Mouse (Mus musculus) lung, embryonic 14.5 days (tissue): Measurements from ENCODE around the gene Eif4e3. TPM values are rescaled to one million over a fixed set of nuclear protein-coding genes. Genes with fewer than 3 reads are reported as not detected.

Source experiments
- ATAC-seq: fragments of 200-750 bp; cut with Nextera tagmentation; 2 replicates; pipeline ENCODE4 v1.8.0; 2017; ENCODE audit warnings: mild to moderate bottlenecking, moderate TSS enrichment, moderate library complexity; ENCODE audit not compliant: insufficient read depth
- DNase-seq: peaks from one replicate; pipeline ENCODE4 v3.0.0-alpha.2; 2015
- H3K27ac ChIP-seq: fragments of 300-500 bp; sonication (generic); 2 replicates; pipeline ENCODE4 v1.5.1; 2014; ENCODE audit warnings: low read depth, mild to moderate bottlenecking, moderate library complexity
- H3K27me3 ChIP-seq: fragments of 300-500 bp; sonication (generic); 2 replicates; pipeline ENCODE4 v1.6.1; 2014; ENCODE audit warnings: low read length, control low read depth; ENCODE audit not compliant: insufficient read depth
- H3K36me3 ChIP-seq: fragments of 300-500 bp; sonication (generic); 2 replicates; pipeline ENCODE4 v1.6.1; 2014; ENCODE audit warnings: control low read depth; ENCODE audit not compliant: insufficient read depth
- H3K4me1 ChIP-seq: fragments of 300-500 bp; sonication (generic); 2 replicates; pipeline ENCODE4 v1.6.1; 2014; ENCODE audit warnings: antibody characterized with exemption, control low read depth; ENCODE audit not compliant: insufficient read depth
- H3K4me2 ChIP-seq: fragments of 300-500 bp; sonication (generic); 2 replicates; pipeline ENCODE4 v1.6.1; 2014; ENCODE audit warnings: mild to moderate bottlenecking
- H3K4me3 ChIP-seq: fragments of 300-500 bp; sonication (generic); 2 replicates; pipeline ENCODE4 v1.5.1; 2014; ENCODE audit warnings: low read depth, low read length
- H3K9ac ChIP-seq: fragments of 300-500 bp; sonication (generic); 2 replicates; pipeline ENCODE4 v1.6.1; 2014
- H3K9me3 ChIP-seq: fragments of 300-500 bp; sonication (generic); 2 replicates; pipeline ENCODE4 v1.6.1; 2016; ENCODE audit warnings: low read depth, low read length, control low read depth
- CTCF ChIP-seq: IDR thresholded peaks from 2 replicates; pipeline ENCODE4 v1.5.1; 2016; ENCODE audit warnings: antibody characterized with exemption, low read depth
- WGBS: fragments of 180-500 bp; shearing (Covaris S2); extraction: QIAGEN DNeasy Blood & Tissue Kit; methylation state at CpG from one replicate; pipeline ENCODE4 v1.1.7; 2014; 5-methylcytosine and 5-hydroxymethylcytosine counted together
- polyA plus RNA-seq: library from polyadenylated mRNA; unstranded; fragments of >200 nt; fragmentation: Nextera tagmentation; extraction: Ambion mirVana; gene quantifications from 2 replicates; pipeline ENCODE4 v1.2.1, GENCODE M21; 2014

Gene Eif4e3
- polyA plus RNA-seq, 1 experiment from 2014 or later = 27.8 TPM

DNA sequence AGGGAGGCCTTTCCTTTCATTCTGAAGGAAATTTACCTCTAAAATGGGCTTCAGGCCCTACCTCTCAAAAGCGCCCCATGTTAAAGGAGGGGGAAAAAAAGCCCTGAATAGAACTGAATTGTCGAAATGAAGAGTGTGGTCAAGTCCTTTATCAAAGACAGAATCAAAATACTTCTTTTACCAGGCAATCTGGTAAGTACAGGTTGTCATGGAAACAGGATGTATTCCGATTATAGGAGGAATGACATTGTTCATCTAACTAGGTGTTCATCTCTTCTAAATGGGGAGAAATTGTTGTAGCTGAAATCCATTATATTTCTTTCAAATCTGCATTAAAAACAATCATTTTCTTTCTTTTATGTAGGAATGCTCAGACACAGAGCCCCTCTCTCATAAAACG is 7.9 kb upstream of the Eif4e3 start:
- no peaks in the 10 kb centered on the region; the same call in 1 of the 2 replicates for H3K4me1 ChIP-seq
- no peak for TF ChIP-seq CTCF
- H3K4me3 ChIP-seq = no peak overlapping the region
- no peaks in the 10 kb centered on the region for H3K36me3 ChIP-seq
- no peaks in the 10 kb centered on the region for H3K27me3 ChIP-seq
- 76% methylated on average over 4 of the region's 4 CpGs for WGBS
- no peak for ATAC-seq
- DNase-seq = no peak
- no peak overlapping the region for H3K9ac ChIP-seq
- H3K9me3 ChIP-seq = no peaks in the 10 kb centered on the region
- no peak overlapping the region for H3K27ac ChIP-seq
- H3K4me2 ChIP-seq = no peak overlapping the region

DNA sequence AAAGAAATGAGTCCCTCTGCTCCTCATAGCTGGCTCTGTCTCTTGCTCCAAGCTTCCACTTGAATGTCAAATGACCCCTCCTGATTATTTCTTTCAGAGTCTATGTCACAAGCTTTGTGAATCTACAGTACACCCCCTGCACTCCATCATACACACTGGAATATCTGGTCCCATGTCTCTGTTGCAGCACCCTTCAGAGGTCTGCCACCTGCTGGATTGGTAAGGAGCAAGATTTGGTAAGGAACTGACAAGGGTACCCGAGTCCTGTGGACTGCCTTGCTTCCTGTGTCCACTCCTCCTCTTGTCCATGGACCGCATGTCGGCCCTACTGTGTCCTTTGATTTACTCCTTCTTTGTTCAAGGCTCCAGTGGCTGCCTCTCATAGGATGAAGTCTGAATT is 5.2 kb upstream of the Eif4e3 start:
- ATAC-seq = no peak
- 62% methylated on average over 3 of the region's 3 CpGs for WGBS

DNA sequence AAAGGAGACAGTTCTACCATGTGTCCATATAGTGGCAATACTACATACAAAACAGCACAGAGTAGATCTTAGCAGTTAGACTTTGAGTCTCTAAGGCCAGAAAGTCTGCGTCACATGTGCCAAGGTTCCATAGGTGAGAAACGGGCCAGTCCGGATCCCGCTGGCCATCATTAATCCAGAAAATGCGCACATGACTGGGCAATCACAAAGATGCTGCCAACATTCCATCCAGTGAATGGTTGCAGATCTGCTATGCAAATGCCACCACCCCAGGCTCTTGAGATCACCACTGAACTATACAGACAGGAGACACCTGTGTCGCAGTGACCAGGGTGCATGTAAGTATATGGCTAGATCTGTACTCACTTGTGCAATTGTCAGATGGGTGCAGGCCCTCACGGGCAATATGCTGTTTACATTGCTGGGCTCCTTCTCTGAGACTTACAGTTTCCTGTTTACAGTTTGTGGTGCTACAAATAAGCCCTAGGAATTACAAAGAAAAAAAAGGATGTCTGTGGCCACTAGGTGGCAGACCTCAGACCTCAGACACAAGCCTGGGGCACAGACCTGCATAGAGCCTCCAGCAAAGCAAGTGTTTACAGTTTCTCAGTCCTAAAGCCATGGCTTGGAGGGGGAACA is 4.0 kb upstream of the Eif4e3 start:
- H3K9me3 ChIP-seq = no peaks in the 10 kb centered on the region
- no peak overlapping the region for H3K9ac ChIP-seq
- no peak overlapping the region for H3K4me2 ChIP-seq
- H3K36me3 ChIP-seq = no peaks in the 10 kb centered on the region
- peak; percentile 52; the same call in 1 of the 2 replicates for ATAC-seq
- TF ChIP-seq CTCF = peak; percentile 81
- H3K27ac ChIP-seq = no peak overlapping the region
- H3K27me3 ChIP-seq = no peaks in the 10 kb centered on the region
- WGBS = 79% methylated on average over 7 of the region's 7 CpGs
- H3K4me1 ChIP-seq = peaks cover 4% of the 10 kb centered on the region; the same call in 1 of the 2 replicates
- no peak overlapping the region for H3K4me3 ChIP-seq
- peak; percentile 88 for DNase-seq

More for the DNA sequence above, 5.2 kb upstream of the Eif4e3 start:
- no peak overlapping the region for H3K27ac ChIP-seq
- no peak overlapping the region for H3K4me2 ChIP-seq
- no peak for DNase-seq
- H3K9me3 ChIP-seq = no peaks in the 10 kb centered on the region
- no peaks in the 10 kb centered on the region for H3K27me3 ChIP-seq
- no peak overlapping the region for H3K9ac ChIP-seq
- H3K36me3 ChIP-seq = no peaks in the 10 kb centered on the region
- no peak overlapping the region for H3K4me3 ChIP-seq
- peak; percentile 31 for TF ChIP-seq CTCF
- H3K4me1 ChIP-seq = no peaks in the 10 kb centered on the region

DNA sequence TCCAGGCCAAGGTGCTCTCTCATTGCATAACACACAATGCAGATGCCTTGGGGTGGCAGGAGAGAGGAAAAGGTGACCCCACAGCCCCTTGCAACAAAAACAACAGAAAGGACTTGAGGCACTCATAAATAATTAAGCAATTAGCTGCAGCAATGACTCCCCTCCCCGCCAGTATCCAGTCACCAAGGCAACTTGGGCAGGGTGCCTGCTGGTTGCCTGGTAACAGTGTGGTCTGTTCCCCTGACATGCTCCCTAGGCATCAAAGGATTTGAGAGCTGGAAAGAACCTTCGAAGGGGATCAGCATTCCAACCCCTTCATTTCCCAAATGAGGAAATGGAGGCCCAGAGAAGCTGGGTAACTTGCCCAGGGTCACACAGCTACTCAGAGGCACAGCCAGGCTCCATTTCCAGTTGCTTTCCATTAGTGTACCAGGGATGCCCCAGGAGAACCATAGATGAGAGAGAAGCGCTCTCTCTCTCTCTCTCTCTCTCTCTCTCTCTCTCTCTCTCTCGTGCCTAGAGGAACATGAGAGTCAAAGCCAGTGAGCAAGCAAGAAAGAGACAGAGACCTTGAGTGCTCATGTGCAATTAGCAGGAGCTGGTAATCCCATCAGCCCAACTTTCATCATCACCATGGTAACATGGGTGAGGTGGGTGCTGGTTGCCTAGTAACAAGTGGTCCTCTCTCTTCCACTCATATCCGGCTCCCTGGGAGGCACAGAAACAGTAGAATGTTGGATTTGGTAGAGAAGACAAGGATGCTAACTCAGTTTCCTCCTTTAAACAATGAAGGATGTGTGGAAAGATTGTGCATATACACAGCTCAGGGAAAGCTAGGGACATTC is 3.1 kb upstream of the Eif4e3 start:
- 44% methylated on average over 5 of the region's 5 CpGs for WGBS

DNA sequence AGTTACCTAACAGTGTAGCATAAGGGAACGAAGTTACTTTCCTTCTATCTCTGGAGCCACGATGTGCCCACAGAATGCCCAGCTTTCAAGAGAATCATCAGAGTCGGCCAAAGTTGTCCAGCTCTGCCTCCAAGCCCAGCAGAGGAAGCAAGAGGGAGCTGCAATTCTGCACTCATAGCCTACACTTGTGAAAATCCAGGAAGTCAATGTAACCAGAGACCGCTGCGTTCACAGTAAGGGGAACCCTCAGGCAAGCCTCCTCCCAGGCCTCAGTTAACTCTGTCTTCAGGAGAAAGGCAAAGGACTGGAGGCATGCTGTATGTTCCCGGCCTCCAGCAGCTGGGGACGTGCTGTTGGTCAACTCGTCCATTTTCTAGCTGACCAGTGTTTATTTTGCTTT is 719 bp upstream of the Eif4e3 start:
- Histone ChIP-seq H3K9me3 (no peaks in the 10 kb centered on the region), H3K4me3 (peak overlapping the region; percentile 80), H3K36me3 (no peaks in the 10 kb centered on the region), H3K27me3 (no peaks in the 10 kb centered on the region), H3K4me1 (peaks cover 4% of the 10 kb centered on the region; the same call in 1 of the 2 replicates), H3K9ac (peak overlapping the region; percentile 84), H3K27ac (peak overlapping the region; percentile 19; the same call in 1 of the 2 replicates), H3K4me2 (peak overlapping the region; percentile 84)
- DNase-seq = peak; percentile 63
- 20% methylated on average over 8 of the region's 8 CpGs for WGBS
- TF ChIP-seq CTCF = no peak
- peak; percentile 12; the same call in 1 of the 2 replicates for ATAC-seq

More for the DNA sequence above, 3.1 kb upstream of the Eif4e3 start:
- H3K27me3 ChIP-seq = no peaks in the 10 kb centered on the region
- no peak overlapping the region for H3K4me2 ChIP-seq
- no peak for ATAC-seq
- peaks cover 4% of the 10 kb centered on the region; the same call in 1 of the 2 replicates for H3K4me1 ChIP-seq
- TF ChIP-seq CTCF = no peak
- no peaks in the 10 kb centered on the region for H3K36me3 ChIP-seq
- H3K4me3 ChIP-seq = no peak overlapping the region
- H3K27ac ChIP-seq = no peak overlapping the region
- no peaks in the 10 kb centered on the region for H3K9me3 ChIP-seq
- no peak overlapping the region for H3K9ac ChIP-seq
- no peak for DNase-seq

DNA sequence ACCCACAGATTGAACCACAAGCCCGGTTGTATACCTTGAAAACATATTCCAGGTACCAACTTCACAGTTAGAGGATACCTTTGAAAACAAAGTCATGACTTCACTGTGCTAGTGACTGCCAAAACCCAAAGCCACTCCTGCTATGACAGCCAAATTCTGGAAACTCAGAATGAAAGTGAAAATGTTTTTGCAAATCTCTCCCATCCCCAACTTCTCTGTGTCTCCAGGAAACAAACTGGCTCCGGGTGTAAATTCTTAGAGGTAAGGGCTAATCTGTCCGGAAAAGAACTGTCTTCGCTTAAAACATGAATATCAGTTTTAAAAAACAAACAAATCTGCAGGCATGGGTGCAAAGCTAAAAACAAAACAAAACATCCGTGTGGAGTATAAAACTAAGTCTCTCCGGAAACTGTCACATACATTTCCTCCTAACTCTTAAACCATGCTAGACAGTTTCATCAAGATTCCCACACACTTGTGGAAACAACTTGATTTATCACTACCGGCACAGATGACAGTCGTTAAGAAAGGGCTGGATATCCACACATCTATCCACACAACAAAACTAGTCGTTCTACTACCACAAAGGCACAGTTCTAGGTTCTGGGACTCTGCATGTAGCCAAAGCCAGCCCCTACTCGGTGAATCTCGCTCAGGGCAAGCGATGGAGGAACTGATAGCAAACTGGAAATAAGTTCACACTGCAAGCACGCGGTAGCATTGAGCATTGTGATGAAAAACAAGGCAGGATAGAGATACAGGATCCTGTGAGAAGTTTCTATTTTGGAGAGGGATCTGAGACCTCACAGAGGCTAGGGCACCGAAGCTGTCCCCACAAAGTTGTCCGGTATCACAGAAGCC is 884 bp downstream of the Eif4e3 start:
- Histone ChIP-seq H3K4me2 (peak overlapping the region; percentile 84), H3K27me3 (no peaks in the 10 kb centered on the region), H3K9me3 (no peaks in the 10 kb centered on the region), H3K9ac (peak overlapping the region; percentile 84), H3K4me1 (peaks cover 8% of the 10 kb centered on the region), H3K4me3 (peak overlapping the region; percentile 80), H3K36me3 (no peaks in the 10 kb centered on the region), H3K27ac (peak overlapping the region; percentile 42; the same call in 1 of the 2 replicates)
- TF ChIP-seq CTCF = no peak
- DNase-seq (peak; percentile 51), ATAC-seq (no peak)
- WGBS = 12% methylated on average over 16 of the region's 16 CpGs
